Mouse (Mus musculus) ovary, postnatal 10 days (tissue): ENCODE results near the gene Stard3nl.

Experiments used
- DNase-seq: peaks from one replicate; pipeline ENCODE4 v3.0.0; 2022; ENCODE audit warnings: low spot score

Stard3nl gene

DNA sequence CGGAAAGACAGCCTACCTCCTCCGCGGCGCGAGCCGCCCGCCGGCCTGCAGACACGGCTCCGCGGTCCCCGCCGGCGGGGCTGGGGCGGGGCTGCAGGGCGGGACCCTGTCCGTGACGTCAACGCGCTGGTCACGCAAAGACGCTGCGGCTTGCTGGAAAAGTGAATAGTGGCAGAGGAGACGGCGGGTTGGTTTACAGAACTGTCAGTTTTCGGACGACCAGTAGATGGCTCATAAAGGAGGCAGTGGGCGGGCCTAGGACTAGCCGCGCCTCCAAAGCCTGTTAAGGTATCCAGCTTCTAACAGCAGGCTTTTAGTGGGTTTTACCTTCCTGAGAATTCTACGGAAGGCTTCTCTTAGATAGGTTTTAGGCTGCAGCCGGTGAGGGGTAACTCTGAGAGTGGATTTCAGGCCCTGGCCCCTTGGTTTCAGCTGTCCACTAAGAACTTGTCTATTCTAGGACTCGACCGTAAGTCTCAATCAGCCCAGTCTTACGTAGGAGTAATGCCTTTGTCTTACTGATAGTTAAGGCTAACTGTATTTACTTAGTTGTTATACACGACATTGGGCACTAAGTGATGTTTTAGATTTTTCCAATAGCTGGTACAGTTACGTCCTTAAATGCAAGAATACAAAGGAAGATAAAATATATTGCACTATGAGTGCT, at the start of gene Stard3nl:
TSS of gene Stard3nl (minus strand) at position 108 of the 667 bp plus-strand sequence.
- DNase-seq, result peak; percentile 92

DNA sequence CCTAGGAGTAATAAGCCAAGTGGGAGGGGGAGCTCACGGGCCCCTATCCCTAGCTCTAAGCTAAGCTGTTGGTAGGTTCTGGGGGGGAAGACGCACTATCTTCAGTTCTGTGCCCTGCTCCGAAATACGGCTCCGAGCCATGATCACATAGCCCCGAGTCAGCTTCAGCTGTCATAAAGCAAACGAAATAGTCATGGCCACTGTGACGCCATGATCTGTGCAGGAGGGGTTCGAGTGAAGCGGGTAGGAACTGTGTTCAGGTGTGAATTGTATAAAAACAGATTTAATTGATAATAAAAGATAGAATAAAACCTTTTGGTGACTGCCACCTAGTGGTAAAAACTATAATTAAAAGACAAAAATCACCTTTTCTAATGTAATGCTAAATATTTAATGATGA, 42.4 kb upstream of the Stard3nl start:
- DNase-seq, result no peak

DNA sequence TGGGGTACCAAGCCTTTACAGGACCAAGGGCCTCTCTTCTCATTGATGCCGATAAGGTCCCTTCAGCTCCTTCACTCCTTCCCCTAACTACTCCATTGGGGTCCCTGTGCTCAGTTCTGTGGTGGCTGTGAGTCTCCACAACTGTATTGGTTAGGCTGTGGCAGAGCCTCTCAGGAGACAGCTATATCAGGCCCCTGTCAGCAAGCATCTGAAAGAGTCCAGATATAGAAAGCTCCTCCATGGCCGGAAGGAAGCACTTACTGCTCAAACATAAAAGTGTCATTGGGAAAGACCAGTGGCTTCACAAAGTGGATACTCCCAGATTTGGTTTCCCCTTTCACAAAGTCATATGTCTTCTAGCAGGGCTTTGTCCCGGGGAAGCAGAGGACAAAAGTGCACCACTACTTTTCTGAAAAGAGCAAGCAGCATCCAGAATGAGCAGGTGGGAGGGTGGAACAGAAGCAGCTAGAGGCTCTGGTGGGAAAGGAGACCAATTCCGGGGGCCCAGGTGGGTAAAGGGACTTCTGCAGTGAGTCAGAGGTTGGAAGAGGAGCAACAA, 34.3 kb upstream of the Stard3nl start:
- DNase-seq, result no peak

DNA sequence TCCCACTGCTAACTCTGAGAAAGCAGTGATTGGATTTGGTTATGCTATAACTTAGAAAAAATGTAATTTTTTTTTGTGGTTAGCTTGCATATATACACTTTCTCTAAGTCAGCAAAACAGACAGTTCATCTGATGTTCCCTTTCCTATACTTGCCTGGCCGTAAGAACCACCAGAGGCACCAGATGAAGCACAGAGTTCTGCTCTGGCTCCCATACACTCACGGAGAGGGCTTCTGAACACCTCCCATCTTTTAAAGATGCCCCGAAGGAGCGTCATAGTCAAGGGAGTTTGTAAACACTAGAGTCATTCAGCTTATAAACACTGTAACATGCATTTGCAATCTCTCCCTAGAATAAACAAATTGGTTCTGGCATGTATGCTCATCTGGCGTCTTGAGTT, 32.5 kb upstream of the Stard3nl start:
- no peak for DNase-seq

DNA sequence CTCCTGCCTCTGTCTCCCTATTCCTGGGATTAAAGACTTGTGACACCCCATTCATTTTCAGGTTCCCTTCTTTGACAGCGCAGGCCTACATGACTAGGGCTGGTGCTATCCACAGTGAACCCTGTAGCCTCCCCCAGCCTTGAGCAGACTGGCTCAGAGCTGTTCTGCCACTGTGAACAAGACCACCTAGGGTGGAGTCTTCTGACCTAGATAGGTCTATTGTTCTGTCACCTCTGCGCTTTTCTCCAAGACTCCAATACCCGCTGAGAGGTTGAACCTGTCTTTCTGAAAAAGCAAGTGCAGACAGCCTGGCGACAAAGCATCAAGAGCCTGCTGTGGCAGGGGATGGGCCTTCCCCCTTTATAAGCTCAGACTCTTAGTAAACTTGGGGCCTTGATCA, 29.0 kb upstream of the Stard3nl start:
- no peak for DNase-seq

DNA sequence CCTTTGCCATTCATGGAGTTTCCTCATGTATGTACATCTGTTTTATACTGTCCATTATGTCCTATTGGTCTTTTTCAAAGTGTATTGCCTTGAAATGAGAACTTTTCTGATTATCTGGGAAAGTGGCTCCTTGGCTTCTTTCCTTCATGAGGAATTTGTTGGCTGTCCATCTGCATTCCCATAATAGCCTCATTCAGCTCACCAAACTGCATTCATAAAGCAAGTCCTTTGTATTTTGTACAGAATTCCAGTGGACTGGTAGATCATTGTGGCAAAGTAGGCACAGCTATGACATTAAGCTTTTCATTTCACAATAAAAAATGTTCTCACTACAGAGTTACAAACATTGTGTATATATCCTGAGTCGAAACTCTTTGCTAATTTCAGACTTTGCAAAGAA, 26.9 kb upstream of the Stard3nl start:
- DNase-seq, result no peak

DNA sequence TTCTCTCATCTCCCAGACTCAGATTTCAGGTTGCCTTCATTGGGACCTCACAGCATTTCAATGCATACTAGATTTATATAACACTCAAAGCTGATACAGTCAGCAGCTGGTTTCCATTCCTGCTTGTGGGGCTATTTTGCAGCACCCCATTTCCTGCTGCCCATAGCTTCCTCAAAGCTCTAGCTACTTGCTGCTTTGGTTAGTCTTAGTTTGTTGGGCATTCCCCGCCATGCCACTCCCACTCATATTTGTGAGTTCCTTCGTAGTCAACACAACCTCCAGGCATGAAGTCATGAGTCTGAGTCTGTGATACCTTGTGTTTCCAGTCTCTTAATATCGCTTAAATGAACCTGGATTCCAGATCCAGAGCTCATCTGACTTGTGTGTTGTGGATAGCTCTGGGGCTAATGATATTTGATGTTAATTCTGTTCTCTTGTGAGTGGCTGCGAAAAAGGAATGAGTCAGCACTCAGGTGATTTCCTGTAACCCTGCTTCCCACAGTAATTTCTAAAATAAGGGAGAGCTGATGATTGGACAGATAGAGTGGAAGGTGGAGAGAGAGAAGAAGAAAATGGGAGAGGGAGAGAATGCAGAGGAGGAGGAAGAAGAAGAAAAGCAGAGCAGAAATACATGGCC, 22.4 kb upstream of the Stard3nl start:
- DNase-seq, result no peak

DNA sequence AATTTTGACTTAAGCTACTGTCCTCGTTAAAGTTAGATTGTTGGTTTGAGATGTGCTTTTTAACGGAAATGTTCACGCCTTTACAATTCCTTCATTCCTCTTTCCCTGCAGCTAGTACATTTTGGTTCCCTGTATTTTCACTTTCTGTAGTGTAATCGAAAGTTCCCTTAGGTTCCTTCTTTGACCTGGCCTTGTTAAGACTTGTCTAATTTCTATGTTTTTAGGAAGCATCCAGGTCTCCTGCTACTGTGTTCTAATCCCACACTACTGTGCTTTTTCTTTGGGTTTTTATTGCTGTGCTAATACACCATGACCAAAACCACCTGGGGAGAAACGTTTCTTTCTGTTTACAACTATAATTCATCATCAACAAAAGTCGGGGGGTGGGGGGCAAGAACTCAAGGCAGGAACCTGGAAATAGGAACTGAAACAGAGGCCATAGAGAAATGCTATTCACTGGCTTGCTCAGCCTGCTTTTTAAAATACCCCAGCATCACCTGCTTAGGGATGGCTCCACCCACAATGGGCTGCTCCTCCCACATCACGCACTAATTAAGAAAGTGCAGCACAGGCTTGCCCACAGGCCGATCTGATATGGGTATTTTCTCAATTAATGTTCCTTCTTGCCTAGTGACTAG, 20.4 kb upstream of the Stard3nl start:
- DNase-seq, result no peak

DNA sequence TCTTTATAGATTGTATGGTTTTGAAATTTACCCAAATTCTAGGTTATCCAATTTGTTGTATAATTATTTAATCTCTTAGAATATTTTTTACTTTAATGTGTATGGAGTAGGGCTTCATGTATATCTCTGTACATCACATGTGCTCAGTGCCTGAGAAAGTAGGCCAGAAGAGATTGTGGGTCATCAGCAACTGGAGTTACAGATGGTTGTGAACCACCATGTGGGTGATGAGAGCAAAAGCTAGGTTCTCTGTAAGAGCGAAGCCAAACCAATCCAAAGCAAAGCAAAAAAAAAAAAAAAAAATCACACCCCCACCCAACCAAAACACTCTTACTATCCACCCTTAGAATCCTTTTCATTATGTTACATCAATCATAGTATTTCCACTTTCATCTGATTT, 19.7 kb upstream of the Stard3nl start:
- DNase-seq, result no peak

DNA sequence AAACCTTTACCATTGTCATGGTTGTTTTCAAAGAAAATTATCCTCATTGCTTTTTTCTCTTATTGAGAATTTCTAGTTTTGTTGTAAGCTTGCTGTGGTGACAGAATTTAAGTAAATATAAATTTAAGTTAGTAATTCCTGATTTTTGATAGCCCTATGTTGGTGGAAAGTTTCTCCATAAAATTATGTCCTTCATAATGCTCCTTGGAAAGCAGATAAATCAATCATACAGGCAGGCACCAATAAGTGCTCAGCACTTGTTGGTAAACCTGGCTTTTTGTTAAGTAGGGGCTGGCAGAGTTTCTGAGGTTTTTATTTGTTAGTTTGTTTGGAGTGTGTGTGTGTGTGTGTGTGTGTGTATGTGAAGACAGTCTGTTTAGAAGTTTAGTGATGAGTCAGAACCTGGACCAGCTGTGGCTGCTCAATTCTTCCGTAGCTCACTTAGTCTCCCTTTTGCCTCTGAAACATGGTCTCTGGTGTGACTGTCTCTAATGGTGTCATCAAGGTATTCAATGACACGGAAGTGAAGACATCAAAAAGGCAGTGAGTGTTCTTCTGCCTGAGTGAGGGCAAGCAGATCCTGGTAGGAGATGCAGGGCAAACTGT, 16.8 kb upstream of the Stard3nl start:
- DNase-seq, result no peak

DNA sequence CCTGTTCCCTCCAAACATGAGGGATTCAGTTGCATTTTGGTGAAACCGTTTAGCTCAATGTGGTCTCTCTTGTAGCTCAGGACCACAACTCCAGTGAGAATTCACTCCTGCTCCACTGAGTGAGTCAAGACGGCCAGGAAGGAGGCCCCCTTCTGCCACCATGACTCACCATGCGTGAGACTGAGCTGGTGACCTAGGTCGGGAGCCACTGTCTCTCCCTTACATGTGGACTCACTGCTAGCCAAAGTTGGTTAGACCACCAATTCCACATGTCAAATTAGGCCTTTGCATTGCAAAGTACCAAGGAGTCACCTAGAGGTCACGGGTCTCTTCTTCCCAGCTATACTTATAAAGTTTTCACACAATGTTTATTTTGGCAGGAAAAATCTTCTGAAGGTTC, 16.3 kb upstream of the Stard3nl start:
- no peak for DNase-seq

DNA sequence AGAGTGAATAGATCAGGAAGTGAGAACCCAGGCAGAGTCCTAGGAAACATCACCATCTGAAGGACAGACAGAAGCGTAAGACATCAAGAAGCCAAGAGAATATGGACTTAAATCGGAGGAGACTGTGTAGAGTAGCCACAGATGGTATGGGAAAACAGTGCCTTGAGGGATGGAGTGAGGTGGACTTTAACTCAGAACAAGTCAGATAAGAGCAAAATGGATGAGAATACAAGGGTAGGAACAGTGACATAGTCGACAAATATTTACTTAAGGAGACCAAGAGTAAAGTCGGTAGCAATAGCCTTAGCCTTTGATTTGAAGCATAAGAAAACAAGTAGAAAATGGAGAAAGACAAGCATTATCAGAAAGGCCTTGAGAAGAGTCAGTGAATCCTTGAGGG, 15.1 kb upstream of the Stard3nl start:
- no peak for DNase-seq

DNA sequence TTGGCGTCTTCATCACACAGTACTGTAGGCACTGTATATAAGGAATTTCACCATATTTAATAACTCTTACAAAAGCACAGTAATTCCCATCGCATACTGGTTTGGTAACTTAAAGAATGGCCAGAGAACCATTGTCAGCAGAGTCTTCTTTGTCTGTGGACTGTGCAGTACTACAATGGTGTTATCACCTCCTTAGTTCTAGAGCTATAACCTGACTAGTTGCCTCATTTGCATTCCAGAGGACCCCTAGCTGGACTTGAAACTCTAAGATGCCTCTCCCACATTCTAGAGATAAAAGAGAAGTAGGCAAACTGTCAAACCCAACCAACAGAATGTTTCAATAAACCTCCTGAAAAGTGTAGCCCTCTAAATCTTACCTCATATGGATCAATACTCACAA, 12.4 kb upstream of the Stard3nl start:
- no peak for DNase-seq

DNA sequence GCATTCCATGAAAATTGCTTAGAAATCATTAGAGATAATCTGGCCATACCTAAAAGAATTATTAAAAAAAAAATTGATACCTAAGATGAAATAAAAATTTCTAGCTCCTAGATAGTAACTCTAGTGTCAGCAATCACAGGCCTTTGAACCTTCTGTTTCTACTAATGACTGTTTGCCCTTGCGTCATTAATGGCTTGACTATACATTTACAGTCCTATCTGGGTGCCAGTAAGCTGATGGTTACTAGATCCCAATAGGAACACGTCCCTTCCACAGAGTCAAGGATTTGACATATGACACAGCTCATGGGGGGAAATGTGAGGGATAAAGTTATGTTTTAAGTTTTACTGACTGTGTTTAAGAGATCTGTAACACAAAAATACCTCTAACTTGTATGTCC, 9.0 kb upstream of the Stard3nl start:
- no peak for DNase-seq

DNA sequence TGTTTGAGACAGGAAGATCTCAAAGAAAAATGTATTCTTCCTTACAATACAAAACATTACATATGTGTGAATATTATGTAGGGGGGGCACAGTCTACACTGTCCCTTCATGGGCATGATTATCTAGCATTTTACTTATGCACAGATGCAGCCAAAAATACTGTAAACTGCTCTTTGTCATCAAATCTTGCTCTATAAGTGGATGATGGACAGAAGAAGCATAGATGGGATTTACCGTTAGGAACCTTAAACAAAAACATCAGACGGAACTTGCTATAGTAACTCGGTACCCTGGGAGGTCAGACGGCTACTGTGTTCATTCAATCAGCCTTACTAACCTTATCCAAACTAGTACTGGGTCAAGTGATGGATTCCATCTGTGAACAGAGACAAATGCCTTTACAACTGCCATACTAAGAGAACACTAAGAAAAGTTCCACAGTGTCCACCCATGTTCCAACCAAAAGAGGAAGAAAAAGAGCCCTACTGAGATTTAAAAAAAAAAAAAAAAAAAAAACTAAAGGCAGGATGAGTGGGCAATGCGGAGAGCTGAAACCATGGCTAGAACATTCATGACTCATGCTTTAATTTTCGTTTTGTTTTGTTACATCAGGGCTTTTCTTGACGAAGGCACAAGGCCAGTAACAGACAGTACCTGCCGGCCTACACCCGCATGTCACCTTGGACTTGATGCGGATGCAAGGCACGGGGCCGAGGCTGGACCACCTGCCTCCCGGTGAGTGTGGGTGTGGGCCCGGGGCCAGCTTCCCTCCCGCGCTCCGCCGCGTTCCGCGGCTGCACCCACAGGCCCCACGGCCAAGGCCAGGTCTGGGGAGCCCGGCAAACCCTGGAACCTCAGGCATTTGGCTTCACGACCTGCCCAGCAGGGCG, 552 bp downstream of the Stard3nl start:
- DNase-seq, result no peak

DNA sequence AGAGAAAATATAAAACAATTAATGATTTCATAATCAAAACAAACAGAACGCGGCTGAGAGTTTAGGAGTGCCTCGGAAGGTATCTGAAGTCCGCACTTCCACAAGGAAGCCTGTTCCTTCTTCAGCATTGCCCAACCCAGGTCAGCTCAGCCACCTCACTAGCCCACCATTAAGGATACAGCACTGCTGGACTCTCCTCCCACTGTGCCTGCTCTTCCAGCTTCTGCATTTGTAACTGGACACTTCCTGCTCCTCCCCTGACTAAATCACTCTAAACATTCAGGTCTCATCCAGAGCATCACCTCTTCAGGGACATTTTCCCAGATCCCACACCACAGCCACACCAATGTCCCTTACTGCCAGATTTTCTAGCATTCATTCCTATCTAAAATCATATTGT, 1.4 kb downstream of the Stard3nl start:
- DNase-seq, result no peak

DNA sequence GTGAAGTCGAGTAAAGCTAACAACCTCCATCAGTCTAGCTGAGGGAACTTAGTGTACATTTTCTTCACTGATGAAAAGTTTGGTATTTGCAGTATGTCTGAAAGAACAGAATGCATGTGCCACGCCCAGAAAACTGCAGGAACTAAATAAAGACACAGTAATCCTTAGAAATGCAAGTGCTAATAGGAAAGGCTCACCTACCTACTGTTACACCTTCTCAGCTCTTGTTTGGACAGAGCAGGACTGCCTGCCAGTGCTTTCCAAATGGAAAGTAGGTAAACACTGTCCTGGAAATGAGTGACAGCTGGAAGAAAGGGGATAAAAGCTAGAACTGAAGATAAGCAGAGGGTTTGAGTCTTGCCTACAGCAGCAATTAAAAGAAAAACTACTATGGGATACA, 1.9 kb downstream of the Stard3nl start:
- DNase-seq, result no peak

DNA sequence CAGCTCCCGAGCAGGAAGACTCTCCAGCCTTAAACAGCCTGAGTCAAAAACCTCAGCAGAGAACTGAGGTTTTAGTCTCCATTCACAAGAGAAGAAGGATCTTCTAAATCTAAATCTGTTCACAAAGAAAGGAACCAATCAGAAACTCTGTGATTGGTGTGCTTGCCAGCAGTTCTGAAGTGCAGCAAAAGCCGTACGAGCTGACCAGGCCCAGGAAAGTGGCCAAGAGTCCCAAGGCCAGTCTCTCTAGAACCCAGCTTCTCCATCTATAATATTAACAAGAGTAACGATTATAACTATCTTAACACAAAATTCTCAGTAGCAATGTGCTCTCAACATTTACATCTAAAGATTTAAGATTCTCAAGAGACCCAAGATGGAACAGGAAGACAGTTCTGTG, 4.0 kb downstream of the Stard3nl start:
- DNase-seq, result no peak

DNA sequence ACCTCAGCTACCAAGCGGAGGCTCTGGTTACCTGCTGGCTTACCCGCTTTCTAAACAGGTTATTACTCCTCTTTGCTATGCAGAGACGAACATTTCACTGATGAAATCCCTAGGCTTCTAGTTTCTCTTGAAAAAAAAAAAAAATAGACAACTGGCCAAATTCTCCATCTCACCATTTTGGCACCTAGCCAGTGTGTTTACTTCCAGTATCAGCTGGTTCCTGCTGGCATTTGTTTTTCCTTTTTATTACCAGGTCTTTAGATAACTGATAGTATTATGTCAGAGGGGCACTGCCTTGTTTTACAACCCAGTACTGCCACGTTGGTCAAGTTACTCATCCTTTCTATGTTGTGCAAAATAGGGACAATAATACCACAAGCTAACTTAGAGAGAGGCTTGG, 5.3 kb downstream of the Stard3nl start:
- DNase-seq, result no peak

DNA sequence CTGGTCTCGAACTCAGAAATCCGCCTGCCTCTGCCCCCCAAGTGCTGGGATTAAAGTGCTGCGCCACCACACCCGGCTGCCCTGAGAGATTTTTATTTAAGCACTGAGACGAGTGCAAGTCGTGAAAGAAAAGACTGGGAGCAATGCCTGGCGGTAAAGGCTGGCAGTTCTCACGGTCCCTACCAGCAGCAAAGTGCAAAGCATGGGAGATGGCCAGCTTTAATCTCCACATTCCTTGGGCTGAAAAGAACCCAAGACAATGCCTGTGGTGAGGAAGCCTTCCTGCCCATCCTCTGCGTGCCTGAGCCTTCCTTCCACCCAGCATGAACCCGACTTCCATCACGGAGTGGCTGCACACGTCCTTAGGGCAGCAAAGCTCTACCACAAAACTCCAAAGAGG, 5.7 kb downstream of the Stard3nl start:
- DNase-seq, result no peak

DNA sequence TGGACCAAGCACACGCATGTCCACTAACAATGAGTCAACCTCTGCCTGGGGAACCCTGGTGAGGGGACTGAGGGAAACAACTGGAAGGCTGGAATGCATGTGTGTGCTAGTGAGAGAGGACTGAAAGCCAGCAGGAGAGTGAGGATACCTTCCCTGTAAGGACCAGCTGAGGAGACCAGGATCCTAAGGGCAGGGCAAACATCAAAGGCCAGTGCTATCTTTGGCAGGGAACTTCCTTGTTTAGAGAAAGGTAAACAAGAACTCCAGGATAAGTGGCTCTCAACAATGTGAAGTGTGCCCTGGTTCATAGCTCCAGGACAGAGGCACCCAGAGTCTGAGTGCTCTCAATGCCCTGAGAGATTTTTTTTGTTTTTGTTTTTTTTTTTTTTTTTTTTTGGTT, 6.2 kb downstream of the Stard3nl start:
- no peak for DNase-seq

DNA sequence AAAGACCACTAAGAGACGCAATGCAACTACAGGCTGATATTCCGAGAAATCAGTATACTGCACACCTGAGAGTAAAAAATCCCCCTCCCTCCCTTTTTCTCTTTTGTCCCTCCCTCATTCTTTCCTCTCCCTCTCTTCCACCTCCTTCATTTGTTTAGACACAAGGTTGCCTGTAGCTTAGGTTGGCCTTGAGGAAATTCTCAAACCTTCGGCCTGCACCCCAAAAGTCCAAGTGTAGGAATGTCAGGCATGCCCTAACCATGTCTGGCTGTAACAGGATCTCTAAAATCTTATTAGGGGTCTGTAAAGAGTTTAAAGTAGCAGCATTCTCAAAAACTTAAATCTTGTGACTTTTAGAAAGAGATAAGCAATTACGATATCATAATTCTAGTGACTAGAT, 10.4 kb downstream of the Stard3nl start:
- DNase-seq, result no peak
